Mouse (Mus musculus) T-helper 2 cell (primary cell): ENCODE measurements around the gene Cdh15.

Experiments used
- in situ Hi-C: fragments of 300-600 bp; cut with MboI, MseI; formaldehyde crosslinking; loops from one replicate; pipeline ENCODE4 v1.15.1; 2025; ENCODE audit warnings: high pct_unique_total_duplicates

Cdh15 gene

DNA sequence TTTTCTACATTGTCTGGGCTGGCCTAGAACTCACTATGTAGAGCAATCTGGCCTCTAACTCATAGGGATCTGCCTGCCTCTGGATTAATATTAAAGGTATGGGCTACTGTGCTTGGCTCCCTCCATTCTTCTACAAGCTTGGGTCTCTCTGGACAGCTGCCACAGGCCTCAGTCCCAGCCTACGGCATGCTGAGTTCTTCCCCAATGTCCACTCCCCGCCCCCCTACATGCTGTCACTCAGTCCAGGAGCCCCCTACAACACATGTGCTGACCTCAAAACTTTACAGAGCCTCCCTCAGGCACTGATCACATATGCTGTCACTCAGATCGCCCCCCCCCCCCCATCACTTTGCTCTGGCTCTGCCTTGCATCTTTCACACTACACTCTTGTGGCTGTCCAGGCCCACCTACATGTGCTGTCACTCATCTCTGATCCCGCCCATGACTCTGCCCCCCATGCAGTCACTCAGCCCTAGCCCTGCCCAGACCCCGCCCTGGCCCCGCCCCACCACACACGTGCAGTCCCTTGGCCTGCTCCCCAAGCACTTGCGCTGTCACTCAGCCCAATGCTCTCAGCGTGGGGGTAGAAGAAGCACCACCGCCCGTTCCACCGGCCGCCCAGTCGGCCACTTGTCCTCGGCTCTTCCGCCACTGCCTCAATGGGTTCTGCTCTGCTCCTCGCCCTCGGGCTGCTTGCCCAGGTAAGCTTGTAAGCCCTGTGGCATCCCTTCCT, at the start of gene Cdh15:
Cdh15 (plus strand) TSS at position 138 of the 733 bp plus-strand sequence.
- in situ Hi-C loops, result no loop called here

DNA sequence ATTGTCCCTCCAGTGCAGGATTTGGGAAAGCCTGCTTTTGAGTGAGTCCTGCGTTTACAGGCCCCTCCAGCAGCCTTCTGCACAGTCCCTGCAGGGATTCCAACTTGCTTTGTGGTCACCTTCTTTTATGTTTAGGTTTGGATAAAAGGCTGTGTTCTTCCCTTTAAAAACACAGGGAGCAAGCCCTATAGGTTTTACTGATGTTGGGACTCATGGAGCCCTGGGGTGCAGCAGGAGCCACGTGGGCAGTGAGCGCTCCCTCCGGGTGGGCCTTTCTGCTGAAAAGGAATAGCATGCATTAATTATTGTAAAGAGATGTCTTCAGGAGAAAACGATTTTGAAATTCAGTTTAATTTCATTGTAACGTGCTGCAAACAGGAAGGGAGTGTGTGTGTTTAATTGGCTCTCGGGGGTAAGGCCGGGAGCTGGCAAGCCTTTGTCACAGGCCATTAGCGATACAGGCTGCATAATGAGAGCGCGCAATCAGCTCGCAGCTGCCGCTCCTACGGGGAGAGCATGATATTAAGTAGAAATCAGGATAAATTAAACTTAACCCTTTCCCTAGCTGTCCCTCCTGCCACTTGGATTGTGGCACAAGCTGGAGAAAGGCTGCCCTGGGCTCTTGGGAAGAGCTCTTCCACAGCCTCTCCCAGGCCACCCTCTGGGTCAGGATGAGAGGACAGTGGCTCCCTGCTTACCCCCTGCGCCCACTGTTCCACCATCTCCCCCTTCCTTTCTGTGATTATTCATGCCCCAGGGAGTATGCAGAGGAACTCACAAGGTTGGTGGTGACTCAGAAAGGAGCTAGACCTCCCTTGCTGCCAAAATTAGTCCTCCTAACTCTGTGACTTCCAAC, 43.6 kb upstream of the Cdh15 start:
- in situ Hi-C loops, result no loop called here

DNA sequence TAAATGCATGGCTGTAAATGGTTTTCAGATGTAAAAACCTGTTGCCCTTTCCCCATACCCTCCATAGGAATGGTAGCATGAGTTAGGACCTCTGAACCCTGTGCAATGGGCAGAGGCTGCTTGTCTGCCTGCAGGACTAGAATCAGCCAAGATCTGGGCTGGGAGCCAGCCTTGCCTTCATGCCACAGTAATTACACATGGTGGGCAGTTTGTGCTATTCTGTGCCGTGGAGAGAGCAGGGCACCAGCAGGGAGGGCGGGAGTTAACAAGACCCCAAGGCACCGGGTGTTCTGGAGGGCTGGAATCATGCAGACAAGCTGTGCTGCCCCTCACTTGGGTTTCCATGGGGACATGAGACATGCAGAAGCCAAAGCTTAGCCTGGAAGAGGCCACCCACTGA, 42.4 kb upstream of the Cdh15 start:
- in situ Hi-C loops, result no loop called here

DNA sequence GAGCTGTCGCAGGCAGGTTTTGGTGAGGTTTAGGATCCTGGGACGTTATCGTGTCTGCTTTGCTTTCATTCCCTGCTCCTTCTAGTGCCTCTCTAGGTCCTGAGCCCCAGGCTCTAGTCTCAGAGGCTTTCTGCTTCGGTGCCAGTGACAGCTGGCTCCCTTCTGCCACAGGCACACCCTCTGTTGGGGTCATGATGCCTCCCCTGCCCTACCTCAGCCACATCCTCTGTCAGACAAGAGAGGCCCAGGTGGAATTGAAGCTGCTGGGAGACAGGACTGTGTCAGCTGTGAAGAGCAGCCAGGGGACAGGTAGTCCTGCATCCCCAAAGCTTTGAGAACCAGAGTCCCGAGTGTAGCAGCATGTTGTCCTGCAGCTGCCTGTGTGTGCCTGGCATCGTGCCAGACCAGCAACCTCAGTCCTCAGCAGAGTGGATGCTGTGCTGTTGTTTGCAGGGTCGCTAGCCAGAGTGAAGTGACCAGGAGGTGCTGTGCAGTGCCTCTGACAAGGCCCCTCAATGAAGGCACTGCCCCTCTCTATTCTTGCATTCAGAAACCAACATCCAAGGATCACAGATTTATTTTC, 40.7 kb upstream of the Cdh15 start:
- in situ Hi-C loops, result no loop called here

DNA sequence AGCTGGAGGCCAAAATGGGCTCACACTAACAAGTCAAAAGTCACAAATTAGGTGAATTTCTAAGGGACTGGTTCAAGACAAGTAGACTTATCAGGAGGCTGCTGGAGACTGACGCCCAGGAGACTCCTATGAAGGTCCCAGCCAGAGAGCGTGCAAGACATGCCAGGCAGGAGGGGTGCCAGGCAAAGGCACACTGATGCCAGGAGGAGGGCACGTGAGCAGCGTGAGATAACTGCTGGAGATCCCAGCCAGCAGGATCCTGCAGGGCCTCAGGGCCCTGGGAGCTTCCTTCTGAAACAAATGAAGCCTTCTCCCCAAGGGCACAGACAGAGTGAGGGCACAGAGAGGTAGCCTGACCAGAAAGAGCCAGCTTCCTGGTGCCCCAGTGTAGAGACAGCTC, 39.9 kb upstream of the Cdh15 start:
- in situ Hi-C loops, result no loop called here

DNA sequence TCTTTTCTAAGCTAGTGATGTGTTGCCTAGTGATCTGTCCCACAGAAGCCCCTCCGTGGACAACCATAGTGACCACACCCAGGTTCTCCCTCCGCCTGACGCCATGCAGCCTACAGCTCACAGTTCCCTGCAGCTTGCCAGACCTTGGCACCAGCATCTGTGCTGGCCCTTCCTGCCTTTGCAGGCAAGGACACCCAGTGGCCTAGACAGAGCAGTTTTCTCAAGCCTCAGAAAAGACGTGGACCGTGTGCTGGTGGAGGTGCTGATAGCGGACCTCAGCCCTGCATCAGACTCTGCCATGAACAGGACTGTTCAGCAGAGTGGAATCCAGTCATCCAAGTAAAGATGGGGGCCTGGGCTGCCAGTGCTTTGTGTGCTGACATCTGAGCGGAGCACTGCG, 37.4 kb upstream of the Cdh15 start:
- in situ Hi-C loops, result no loop called here

DNA sequence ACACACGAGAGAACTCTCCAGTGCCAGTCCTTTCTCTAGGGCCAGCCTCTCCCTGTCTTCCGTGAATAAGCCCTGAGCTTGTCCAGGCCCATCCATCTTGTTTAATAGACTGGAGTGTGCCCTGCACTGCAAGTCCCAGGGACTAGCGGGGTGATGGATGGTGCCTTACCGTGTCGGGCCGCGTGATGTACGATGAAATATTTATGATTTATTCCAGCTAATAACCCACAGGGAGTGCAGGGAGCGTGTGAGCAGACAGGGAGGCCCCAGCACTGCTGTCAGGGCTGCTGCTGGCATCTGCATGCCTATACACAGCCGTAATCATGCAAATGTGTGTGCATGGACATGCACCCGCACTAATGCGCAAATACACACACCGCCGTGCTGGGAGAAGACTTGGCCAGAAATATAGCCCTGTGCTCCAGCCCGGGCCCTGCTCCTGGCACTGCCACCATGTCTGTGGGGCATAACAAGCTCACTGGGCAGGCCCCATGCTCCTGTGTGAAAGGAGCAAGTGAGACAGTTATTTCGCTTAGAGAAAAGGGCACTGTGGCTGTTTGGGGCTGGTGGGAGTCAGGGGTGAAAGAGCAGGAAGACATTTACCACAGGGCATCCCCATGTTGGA, 35.8 kb upstream of the Cdh15 start:
- in situ Hi-C loops, result no loop called here

DNA sequence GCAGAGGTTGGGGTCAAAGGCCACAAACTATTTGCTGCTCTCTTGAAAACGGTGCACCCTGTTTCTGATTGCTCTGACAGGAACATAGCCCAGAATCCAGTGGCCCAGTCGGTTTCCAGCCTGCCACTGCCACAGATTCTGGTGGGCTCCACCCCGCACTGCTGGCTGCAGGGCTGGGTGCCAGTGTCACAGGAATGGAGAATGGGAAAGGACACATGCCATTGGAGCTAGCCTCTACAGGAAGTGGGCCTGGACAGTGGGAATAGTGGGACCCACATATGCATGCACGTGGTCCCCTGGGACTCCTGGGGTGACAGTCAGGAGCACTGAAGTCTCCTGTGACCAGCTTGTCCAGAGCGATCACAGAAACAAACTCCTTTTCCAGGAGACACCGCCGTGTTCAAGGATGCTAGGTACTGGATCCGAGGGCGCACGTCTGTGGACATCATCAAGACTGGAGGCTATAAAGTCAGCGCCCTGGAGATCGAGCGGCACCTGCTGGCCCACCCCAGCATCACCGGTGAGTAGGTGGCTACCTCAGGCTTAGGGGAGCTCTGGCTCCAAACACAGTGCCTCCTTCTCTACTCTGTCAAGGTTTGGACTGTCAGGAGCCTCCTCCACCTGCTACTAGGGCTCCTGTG, 35.0 kb upstream of the Cdh15 start:
- in situ Hi-C loops, result no loop called here

DNA sequence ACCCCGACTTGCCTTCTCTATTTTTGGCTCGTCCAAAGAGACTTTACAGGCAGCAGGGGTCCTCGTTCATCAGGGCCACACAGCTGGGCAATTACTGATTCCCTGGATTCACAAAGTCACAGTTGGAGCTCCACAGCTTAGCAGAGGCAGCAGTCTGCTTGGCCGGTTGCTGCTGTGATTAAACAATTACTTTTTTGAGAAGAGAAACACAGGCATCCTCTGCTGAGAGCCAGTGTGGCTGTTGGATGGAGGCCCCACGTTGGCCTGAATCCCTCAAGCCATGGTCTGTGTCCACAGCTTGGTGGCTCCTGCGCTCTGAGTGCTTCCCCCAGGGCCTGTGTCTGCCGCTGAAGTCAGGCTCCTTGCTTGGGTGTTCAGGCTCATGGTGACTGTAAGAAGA, 33.2 kb upstream of the Cdh15 start:
- in situ Hi-C loops, result no loop called here

DNA sequence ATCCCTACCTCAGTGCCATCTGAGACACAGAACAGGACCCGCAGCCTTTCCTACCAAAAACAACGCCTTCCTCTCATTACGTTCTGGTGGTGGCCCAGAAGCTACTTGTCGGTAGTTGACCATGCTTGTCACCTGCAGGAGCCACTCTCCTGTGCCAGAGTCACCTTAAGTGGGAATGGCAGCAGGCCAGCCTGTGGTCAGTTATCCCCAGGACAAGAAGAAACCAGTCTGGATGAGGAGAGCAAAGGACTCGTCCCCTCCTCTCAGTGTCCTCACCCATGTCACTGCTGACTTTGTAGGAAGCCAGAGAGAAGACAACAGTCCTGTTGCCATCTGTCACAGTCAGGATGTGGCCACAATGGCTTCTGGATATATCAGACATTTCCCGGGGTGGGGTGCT, 30.8 kb upstream of the Cdh15 start:
- in situ Hi-C loops, result no loop called here

DNA sequence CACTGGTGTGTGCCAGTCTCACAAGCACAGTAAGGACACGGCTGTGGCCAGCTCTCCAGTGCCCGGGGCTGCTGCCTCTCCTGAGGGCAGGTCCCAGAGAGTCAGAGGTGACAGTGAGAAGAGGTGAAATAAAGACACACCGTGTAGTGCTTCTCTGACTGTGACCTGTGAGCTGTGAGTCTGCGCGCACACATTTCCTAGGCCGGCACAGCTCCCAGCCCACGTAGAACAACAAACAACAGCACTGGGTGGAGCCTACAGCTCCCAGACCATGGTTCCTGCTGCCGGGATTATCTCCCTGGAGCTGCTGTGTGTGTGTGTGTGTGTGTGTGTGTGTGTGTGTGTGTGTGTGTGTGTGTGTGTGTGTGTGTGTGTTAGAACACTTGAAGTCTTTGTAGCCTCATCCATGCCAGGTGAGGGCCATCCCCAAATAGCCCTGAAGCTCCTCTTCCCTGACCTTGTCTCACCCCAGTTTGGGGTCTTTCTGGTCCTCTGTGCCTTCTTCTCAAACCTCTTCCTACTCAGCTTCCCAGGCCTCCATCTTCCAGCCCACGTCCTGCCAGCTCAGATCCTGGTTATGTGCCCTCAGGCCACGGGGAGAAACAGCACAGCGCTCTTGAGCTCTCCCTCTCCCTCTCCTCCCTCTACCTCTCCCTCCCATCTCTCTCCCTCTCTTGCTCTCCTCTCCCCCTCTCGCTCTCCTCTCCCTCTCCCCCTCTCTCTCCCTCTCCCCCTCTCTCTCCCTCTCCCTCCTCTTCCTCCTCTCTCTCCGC, 29.9 kb upstream of the Cdh15 start:
- in situ Hi-C loops, result no loop called here

DNA sequence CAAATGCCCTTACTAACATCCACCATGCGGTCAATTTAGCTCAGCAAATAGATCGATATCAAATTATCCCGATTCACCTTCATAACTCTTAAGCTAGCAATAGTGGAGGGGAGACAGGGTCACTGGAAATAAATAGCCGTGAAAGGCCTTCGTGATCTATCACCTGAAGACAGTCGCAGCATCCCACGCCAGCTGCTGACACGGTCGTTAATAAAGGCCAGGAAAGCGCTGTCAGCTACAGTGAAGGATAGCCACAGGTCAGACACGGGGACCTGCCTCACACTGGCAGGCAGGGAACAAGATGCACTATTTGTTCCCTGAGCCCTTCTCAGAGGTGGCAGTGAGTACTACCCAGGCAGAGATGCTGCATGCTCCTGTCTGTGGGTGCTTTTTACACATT, 28.0 kb upstream of the Cdh15 start:
- in situ Hi-C loops, result loop anchor here (10.0 kb wide), 1 partner anchor 1455 kb away; no protein-coding TSS in a partner anchor

DNA sequence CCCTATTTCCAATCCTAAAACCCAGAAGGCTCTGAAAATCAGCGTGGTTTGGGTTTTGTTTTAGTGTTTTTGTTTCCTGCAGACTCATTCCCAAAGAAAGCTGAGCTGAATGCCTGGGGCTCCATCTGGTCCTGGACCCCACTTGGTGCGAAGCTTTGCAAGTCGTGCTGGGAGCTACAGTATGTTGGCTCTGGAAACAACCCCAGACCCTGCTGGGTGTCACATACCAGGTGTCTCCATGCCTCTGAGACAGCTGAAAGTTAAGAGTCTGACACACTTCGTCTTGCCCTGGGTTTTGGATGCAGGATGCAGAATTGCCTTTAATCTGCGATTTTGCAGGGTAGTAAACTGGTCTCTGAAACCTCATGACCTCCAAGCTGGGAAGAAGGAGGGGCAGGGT, 23.2 kb upstream of the Cdh15 start:
- in situ Hi-C loops, result loop anchor here (10.0 kb wide), 1 partner anchor 1460 kb away; no protein-coding TSS in a partner anchor

DNA sequence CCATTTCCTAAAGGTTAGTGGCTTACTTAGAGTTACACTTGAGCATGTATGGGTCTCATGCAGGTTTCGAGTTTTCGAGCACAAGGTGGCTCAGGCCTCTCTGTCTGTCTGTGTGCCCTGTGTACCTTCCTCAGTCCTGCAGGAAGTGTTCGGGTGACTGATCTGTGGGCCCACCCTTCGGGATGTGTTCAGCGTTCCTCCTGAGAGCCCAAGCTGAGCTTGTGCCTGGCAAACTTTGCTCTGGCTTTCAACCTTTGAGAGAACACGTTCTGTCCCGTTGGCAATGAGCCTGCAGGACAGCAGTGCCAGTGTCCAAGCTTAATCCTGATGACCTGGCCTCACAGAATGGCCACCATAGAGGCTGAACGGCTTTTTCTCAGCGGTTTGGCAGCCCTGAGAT, 22.8 kb upstream of the Cdh15 start:
- in situ Hi-C loops, result loop anchor here (5.0 to 10.0 kb wide), 2 partner anchors 148 to 1460 kb away; no protein-coding TSS in a partner anchor

DNA sequence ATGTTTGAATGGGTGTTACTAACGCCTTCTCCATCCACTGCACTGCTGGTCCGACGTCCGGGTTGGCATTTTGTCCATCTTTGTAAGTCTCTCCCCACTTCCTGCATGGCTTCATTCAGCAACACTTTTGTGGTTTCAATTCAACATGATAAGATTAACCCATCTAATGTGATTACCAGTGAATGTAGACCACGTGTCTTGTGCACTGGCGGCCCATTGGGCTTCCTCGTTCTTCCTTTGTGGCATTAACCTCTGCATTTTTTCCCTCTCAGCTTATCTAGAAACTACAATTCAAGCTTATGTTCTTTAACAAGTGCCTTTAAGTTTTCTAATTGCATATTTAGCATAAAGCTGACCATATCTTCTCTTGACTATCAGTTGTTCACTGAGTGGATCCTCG, 22.4 kb upstream of the Cdh15 start:
- in situ Hi-C loops, result loop anchor here (5.0 to 10.0 kb wide), 2 partner anchors 148 to 1461 kb away; no protein-coding TSS in a partner anchor

DNA sequence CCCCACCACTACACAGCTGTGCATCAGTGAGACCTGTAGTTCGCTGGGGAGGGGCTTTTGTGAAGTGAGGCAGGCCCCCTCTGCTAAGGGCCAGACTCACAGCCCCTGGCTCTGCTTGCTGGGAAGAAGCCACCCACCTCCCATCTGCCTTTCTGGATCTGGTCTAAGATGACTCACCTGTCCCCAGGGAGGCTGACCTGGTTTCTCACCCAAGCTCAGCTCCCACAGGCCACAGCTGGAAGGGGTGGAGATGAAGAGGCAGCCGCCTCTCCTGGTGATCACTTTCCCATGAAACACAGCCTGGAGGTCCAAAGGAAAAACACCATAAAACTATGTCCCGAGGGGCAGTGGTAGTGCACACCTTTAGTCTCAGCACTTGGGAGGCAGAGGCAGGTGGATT, 18.4 kb upstream of the Cdh15 start:
- in situ Hi-C loops, result loop anchor here (5.0 to 10.0 kb wide), 2 partner anchors 152 to 1465 kb away; no protein-coding TSS in a partner anchor

DNA sequence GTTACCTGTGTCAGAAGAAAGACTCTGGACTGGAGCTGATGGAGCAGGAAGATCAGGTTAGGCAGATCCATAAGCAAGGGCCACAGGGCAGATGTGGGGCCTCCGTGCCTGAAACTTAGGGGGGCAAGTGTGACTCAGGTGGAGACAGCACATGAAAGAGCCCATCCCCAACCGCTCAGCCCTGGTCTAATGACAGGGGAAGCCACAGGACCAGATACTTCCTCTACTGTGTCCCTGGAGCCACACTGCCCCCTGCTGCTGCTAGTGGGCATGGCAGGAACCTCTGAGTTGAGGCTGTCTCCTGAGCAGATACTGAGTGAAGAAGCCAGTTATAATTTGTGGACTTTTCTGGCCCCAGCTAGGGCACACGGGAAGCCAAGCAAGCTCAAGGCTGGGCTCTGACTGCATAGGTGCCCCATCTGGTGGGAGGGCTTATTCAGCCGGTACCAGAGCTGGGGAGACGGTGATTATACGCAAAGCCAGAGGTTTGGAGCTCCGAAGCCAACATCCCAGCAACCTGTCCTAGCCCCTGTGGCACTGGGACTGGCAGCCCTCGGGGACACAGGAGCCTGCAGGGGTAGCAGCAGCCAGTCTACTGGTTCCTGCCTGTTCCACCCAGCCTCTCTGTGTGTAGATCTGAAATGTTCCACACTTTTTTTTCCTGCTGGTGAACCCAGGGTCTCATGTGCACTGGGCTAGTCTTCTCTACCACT, 17.3 kb upstream of the Cdh15 start:
- in situ Hi-C loops, result loop anchor here (5.0 to 10.0 kb wide), 2 partner anchors 213 to 326 kb away; no protein-coding TSS in a partner anchor

DNA sequence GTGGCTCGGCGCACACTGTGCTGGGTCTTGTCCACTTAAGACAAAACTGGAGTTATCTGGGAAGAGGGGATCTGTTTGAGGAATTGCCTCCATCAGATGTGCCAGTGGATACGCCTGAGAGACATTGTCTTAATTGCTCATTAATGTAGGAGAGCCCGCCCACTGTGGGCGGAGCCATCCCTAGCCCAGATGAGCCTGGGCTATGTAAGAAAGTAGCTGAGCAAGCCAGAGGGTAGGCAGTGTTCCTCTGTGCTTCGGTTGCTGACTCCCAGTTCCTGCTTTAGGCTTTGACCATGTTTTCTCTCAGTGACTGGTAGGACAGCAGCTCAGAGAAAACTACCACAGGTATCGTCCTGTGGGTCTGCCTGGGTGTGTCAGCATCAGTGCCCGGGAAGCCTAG, 13.3 kb upstream of the Cdh15 start:
- in situ Hi-C loops, result loop anchor here (5.0 to 10.0 kb wide), 2 partner anchors 217 to 330 kb away; no protein-coding TSS in a partner anchor

DNA sequence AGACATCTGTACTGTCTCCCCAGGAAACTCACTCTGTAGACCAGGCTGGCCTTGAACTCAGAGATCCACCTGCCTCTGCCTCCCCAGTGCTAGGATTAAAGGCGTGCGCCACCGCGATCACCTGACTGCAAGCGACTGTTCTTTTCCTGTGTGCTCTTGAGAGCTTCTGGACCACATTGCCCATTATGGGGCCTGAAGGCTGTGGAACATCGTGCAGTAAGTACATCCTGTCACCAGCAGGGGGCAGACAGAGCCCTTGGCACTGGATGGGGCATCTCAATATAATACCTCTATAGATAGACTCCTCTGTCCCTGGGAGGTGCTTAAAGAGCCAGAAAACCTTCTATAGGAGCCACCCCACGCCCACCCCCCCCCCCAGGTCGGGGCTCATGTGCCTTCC, 12.8 kb upstream of the Cdh15 start:
- in situ Hi-C loops, result loop anchor here (5.0 to 10.0 kb wide), 2 partner anchors 218 to 330 kb away; no protein-coding TSS in a partner anchor

DNA sequence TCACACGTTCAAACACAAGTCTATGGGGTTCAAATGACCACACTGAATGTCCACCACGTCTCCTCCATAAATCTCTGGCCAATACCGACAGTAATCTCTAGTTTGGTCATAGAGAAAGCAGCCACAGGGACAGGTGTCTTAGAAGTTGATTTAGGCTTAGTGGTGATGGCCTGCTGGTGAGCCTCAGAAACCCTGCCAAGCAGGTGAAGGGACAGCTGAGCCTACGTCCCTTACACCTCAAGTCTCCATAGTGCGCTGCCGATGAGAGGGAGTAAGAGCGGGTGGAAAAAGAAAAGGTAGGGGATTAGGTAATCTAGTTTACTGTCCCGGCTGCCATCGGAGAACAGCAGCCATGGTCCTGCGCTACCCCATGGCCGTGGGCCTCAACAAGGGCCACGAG, 11.6 kb upstream of the Cdh15 start:
- in situ Hi-C loops, result loop anchor here (10.0 kb wide), 1 partner anchor 331 kb away; no protein-coding TSS in a partner anchor
